Mouse (Mus musculus): ENCODE measurements around the gene Hist2h2ab. TPM values are rescaled to one million over a fixed set of nuclear protein-coding genes. Genes with fewer than 3 reads are reported as not detected.
"Not testable (repeated sequence)": the region's sequence is repeated elsewhere in the genome, so short reads cannot be mapped to it uniquely, and the experiment has no call there.

The Hist2h2ab gene
- polyA plus RNA-seq, 1 experiment from 2014 or later: 1.7 TPM

GRCm38 (mm10) chr3:96219191-96219641, 449 bp upstream of the Hist2h2ab start:
- no peaks in the 10 kb centered on the region for H3K27me3 ChIP-seq (replicated peaks; ENCODE audit: control insufficient read depth, insufficient read depth, low read length)
- DNase-seq (ENCODE audit: low spot score) (no peak), ATAC-seq (peak; percentile 30)
- H3K27ac ChIP-seq (ENCODE audit: low read depth, low read length): peak overlapping the region; percentile 97
- WGBS: under 1% methylated on average over 12 of the region's 12 CpGs
- H3K9ac ChIP-seq (ENCODE audit: low read length): peak overlapping the region; percentile 83
- peak overlapping the region; percentile 63 for H3K4me2 ChIP-seq (ENCODE audit: low read length)
- peak overlapping the region; percentile 59 for H3K4me3 ChIP-seq (ENCODE audit: low read depth, low read length)
- H3K36me3 ChIP-seq (ENCODE audit: control insufficient read depth, insufficient read depth, low read length): no peaks in the 10 kb centered on the region
- no peaks in the 10 kb centered on the region for H3K9me3 ChIP-seq (replicated peaks; ENCODE audit: control insufficient read depth, low read length)
- peaks cover 21% of the 10 kb centered on the region for H3K4me1 ChIP-seq (ENCODE audit: control insufficient read depth, insufficient read depth, low read length)

- Histone ChIP-seq H3K9ac (ENCODE audit: low read length) (peak overlapping the region; percentile 83), H3K4me1 (ENCODE audit: control insufficient read depth, insufficient read depth, low read length) (peaks cover 23% of the 10 kb centered on the region), H3K27ac (ENCODE audit: low read depth, low read length) (peak overlapping the region; percentile 97), H3K4me2 (ENCODE audit: low read length) (peak overlapping the region; percentile 63), H3K4me3 (ENCODE audit: low read depth, low read length) (peak overlapping the region; percentile 59)
- not testable (repeated sequence) for H3K36me3 ChIP-seq (ENCODE audit: control insufficient read depth, insufficient read depth, low read length); DNase-seq (ENCODE audit: low spot score); ATAC-seq; H3K27me3 ChIP-seq (replicated peaks; ENCODE audit: control insufficient read depth, insufficient read depth, low read length); H3K9me3 ChIP-seq (replicated peaks; ENCODE audit: control insufficient read depth, low read length)
- WGBS: under 1% methylated on average over 26 of the region's 47 CpGs
These were observed 583 bp downstream of the Hist2h2ab start for GRCm38 (mm10) chr3:96220131-96220764.

- Histone ChIP-seq H3K9ac (ENCODE audit: low read length) (peak within 1 kb of the TSS; percentile 83), H3K36me3 (ENCODE audit: control insufficient read depth, insufficient read depth, low read length) (no peaks in the 10 kb centered on the region), H3K4me1 (ENCODE audit: control insufficient read depth, insufficient read depth, low read length) (peaks cover 26% of the 10 kb centered on the region), H3K27ac (ENCODE audit: low read depth, low read length) (peak within 1 kb of the TSS; percentile 97), H3K4me3 (ENCODE audit: low read depth, low read length) (peak within 1 kb of the TSS; percentile 59), H3K27me3 (replicated peaks; ENCODE audit: control insufficient read depth, insufficient read depth, low read length) (no peaks in the 10 kb centered on the region), H3K9me3 (replicated peaks; ENCODE audit: control insufficient read depth, low read length) (no peaks in the 10 kb centered on the region), H3K4me2 (ENCODE audit: low read length) (peak within 1 kb of the TSS; percentile 63)
- DNase-seq (ENCODE audit: low spot score) (peak; percentile 96), ATAC-seq (peak; percentile 81)
- WGBS: 0% methylated on average over 43 of the region's 43 CpGs
These were observed 1.3 kb downstream of the Hist2h2ab start, which contains the start of the genes Hist2h2ac and Hist2h2be for GRCm38 (mm10) chr3:96220765-96221639. Gene Hist2h2ac, minus strand, starts transcription at chr3:96220880. Gene Hist2h2be, plus strand, starts transcription at chr3:96221119.

- Histone ChIP-seq H3K36me3 (ENCODE audit: control insufficient read depth, insufficient read depth, low read length) (no peaks in the 10 kb centered on the region), H3K4me1 (ENCODE audit: control insufficient read depth, insufficient read depth, low read length) (peaks cover 26% of the 10 kb centered on the region), H3K9me3 (replicated peaks; ENCODE audit: control insufficient read depth, low read length) (no peaks in the 10 kb centered on the region), H3K27ac (ENCODE audit: low read depth, low read length) (peak overlapping the region; percentile 97), H3K4me3 (ENCODE audit: low read depth, low read length) (peak overlapping the region; percentile 59), H3K9ac (ENCODE audit: low read length) (peak overlapping the region; percentile 83), H3K4me2 (ENCODE audit: low read length) (peak overlapping the region; percentile 63), H3K27me3 (replicated peaks; ENCODE audit: control insufficient read depth, insufficient read depth, low read length) (no peaks in the 10 kb centered on the region)
- DNase-seq (ENCODE audit: low spot score) (no peak), ATAC-seq (no peak)
- 5% methylated on average over 9 of the region's 9 CpGs for WGBS
These were observed 2.0 kb downstream of the Hist2h2ab start for GRCm38 (mm10) chr3:96221640-96222038.

- Histone ChIP-seq H3K4me3 (ENCODE audit: low read depth, low read length) (no peak overlapping the region), H3K36me3 (ENCODE audit: control insufficient read depth, insufficient read depth, low read length) (no peaks in the 10 kb centered on the region), H3K4me2 (ENCODE audit: low read length) (peak overlapping the region; percentile 63), H3K9ac (ENCODE audit: low read length) (peak overlapping the region; percentile 17; the same call in 1 of the 2 replicates), H3K27ac (ENCODE audit: low read depth, low read length) (no peak overlapping the region), H3K27me3 (replicated peaks; ENCODE audit: control insufficient read depth, insufficient read depth, low read length) (no peaks in the 10 kb centered on the region), H3K9me3 (replicated peaks; ENCODE audit: control insufficient read depth, low read length) (no peaks in the 10 kb centered on the region), H3K4me1 (ENCODE audit: control insufficient read depth, insufficient read depth, low read length) (peaks cover 26% of the 10 kb centered on the region)
- 84% methylated on average over 4 of the region's 4 CpGs for WGBS
- DNase-seq (ENCODE audit: low spot score) (no peak), ATAC-seq (no peak)
These were observed 3.1 kb downstream of the Hist2h2ab start for GRCm38 (mm10) chr3:96222774-96223173.

GRCm38 (mm10) chr3:96225421-96225820, 5.8 kb downstream of the Hist2h2ab start:
- WGBS: 2% methylated on average over 2 of the region's 2 CpGs
- Histone ChIP-seq H3K4me3 (ENCODE audit: low read depth, low read length) (no peak overlapping the region), H3K4me2 (ENCODE audit: low read length) (no peak overlapping the region), H3K9me3 (replicated peaks; ENCODE audit: control insufficient read depth, low read length) (no peaks in the 10 kb centered on the region), H3K27ac (ENCODE audit: low read depth, low read length) (no peak overlapping the region), H3K27me3 (replicated peaks; ENCODE audit: control insufficient read depth, insufficient read depth, low read length) (no peaks in the 10 kb centered on the region), H3K36me3 (ENCODE audit: control insufficient read depth, insufficient read depth, low read length) (no peaks in the 10 kb centered on the region), H3K9ac (ENCODE audit: low read length) (0 out of 2 replicates have a peak overlapping the region, but pooled peaks have one; percentile 1), H3K4me1 (ENCODE audit: control insufficient read depth, insufficient read depth, low read length) (peaks cover 26% of the 10 kb centered on the region)
- no peak for ATAC-seq
- DNase-seq (ENCODE audit: low spot score): no peak

- DNase-seq (ENCODE audit: low spot score): no peak
- 76% methylated on average over 8 of the region's 8 CpGs for WGBS
- H3K36me3 ChIP-seq (ENCODE audit: control insufficient read depth, insufficient read depth, low read length): no peaks in the 10 kb centered on the region
- H3K27me3 ChIP-seq (replicated peaks; ENCODE audit: control insufficient read depth, insufficient read depth, low read length): no peaks in the 10 kb centered on the region
- ATAC-seq: no peak
- no peak overlapping the region for H3K9ac ChIP-seq (ENCODE audit: low read length)
- H3K4me1 ChIP-seq (ENCODE audit: control insufficient read depth, insufficient read depth, low read length): peaks cover 19% of the 10 kb centered on the region
- H3K4me2 ChIP-seq (ENCODE audit: low read length): no peak overlapping the region
- H3K4me3 ChIP-seq (ENCODE audit: low read depth, low read length): no peak overlapping the region
- H3K9me3 ChIP-seq (replicated peaks; ENCODE audit: control insufficient read depth, low read length): no peaks in the 10 kb centered on the region
- H3K27ac ChIP-seq (ENCODE audit: low read depth, low read length): no peak overlapping the region
These were observed 7.3 kb downstream of the Hist2h2ab start for GRCm38 (mm10) chr3:96226695-96227648.

- ATAC-seq: no peak
- Histone ChIP-seq H3K4me2 (ENCODE audit: low read length) (no peak overlapping the region), H3K27me3 (replicated peaks; ENCODE audit: control insufficient read depth, insufficient read depth, low read length) (no peaks in the 10 kb centered on the region), H3K4me3 (ENCODE audit: low read depth, low read length) (no peak overlapping the region), H3K36me3 (ENCODE audit: control insufficient read depth, insufficient read depth, low read length) (no peaks in the 10 kb centered on the region), H3K27ac (ENCODE audit: low read depth, low read length) (no peak overlapping the region), H3K4me1 (ENCODE audit: control insufficient read depth, insufficient read depth, low read length) (peaks cover 5% of the 10 kb centered on the region; the same call in 1 of the 2 replicates), H3K9me3 (replicated peaks; ENCODE audit: control insufficient read depth, low read length) (no peaks in the 10 kb centered on the region), H3K9ac (ENCODE audit: low read length) (no peak overlapping the region)
- WGBS: 70% methylated on average over 2 of the region's 2 CpGs
- DNase-seq (ENCODE audit: low spot score): no peak
These were observed 9.2 kb downstream of the Hist2h2ab start for GRCm38 (mm10) chr3:96228828-96229227.
